Mouse (Mus musculus): Measurements from ENCODE around the gene Slc4a1. TPM values are rescaled to one million over a fixed set of nuclear protein-coding genes. Genes with fewer than 3 reads are reported as not detected.

Gene Slc4a1
- polyA plus RNA-seq, 1 experiment from 2014 or later, result 3.0 TPM

GRCm38 (mm10) chr11:102363623-102364022, 2.4 kb downstream of the Slc4a1 start:
- no peaks in the 10 kb centered on the region for H3K36me3 ChIP-seq (ENCODE audit: control insufficient read depth, insufficient read depth, low read length)
- H3K4me2 ChIP-seq (replicated peaks; ENCODE audit: low read depth, low read length), result no peak overlapping the region
- ATAC-seq (ENCODE audit: low FRiP score, low TSS enrichment), result no peak
- WGBS, result 63% methylated on average over 2 of the region's 2 CpGs
- H3K9ac ChIP-seq (ENCODE audit: low read depth, low read length), result no peak overlapping the region
- no peaks in the 10 kb centered on the region for H3K27me3 ChIP-seq (ENCODE audit: control insufficient read depth, insufficient read depth, low read length)
- H3K4me1 ChIP-seq (ENCODE audit: control insufficient read depth, insufficient read depth, low read length), result no peaks in the 10 kb centered on the region
- no peaks in the 10 kb centered on the region for H3K9me3 ChIP-seq (ENCODE audit: control insufficient read depth, low read length)
- no peak overlapping the region for H3K4me3 ChIP-seq (ENCODE audit: low read length)
- no peak overlapping the region for H3K27ac ChIP-seq (ENCODE audit: low read depth, low read length)

GRCm38 (mm10) chr11:102361776-102362495, 4.1 kb downstream of the Slc4a1 start:
- Histone ChIP-seq H3K9me3 (ENCODE audit: control insufficient read depth, low read length) (no peaks in the 10 kb centered on the region), H3K4me3 (ENCODE audit: low read length) (no peak overlapping the region), H3K27ac (ENCODE audit: low read depth, low read length) (no peak overlapping the region), H3K27me3 (ENCODE audit: control insufficient read depth, insufficient read depth, low read length) (no peaks in the 10 kb centered on the region), H3K4me2 (replicated peaks; ENCODE audit: low read depth, low read length) (no peak overlapping the region), H3K4me1 (ENCODE audit: control insufficient read depth, insufficient read depth, low read length) (no peaks in the 10 kb centered on the region), H3K9ac (ENCODE audit: low read depth, low read length) (no peak overlapping the region), H3K36me3 (ENCODE audit: control insufficient read depth, insufficient read depth, low read length) (no peaks in the 10 kb centered on the region)
- ATAC-seq (ENCODE audit: low FRiP score, low TSS enrichment), result no peak
- WGBS, result 86% methylated on average over 8 of the region's 8 CpGs

- no peak overlapping the region for H3K4me3 ChIP-seq (ENCODE audit: low read length)
- H3K4me2 ChIP-seq (replicated peaks; ENCODE audit: low read depth, low read length), result no peak overlapping the region
- no peaks in the 10 kb centered on the region for H3K4me1 ChIP-seq (ENCODE audit: control insufficient read depth, insufficient read depth, low read length)
- WGBS, result 65% methylated on average over 10 of the region's 10 CpGs
- no peak for ATAC-seq (ENCODE audit: low FRiP score, low TSS enrichment)
- no peak overlapping the region for H3K27ac ChIP-seq (ENCODE audit: low read depth, low read length)
- no peaks in the 10 kb centered on the region for H3K27me3 ChIP-seq (ENCODE audit: control insufficient read depth, insufficient read depth, low read length)
- no peaks in the 10 kb centered on the region for H3K36me3 ChIP-seq (ENCODE audit: control insufficient read depth, insufficient read depth, low read length)
- no peak overlapping the region for H3K9ac ChIP-seq (ENCODE audit: low read depth, low read length)
- H3K9me3 ChIP-seq (ENCODE audit: control insufficient read depth, low read length), result no peaks in the 10 kb centered on the region
Measured at GRCm38 (mm10) chr11:102358365-102358764, 7.6 kb downstream of the Slc4a1 start.

- Histone ChIP-seq H3K4me1 (ENCODE audit: control insufficient read depth, insufficient read depth, low read length) (0 out of 2 replicates have a peak, but pooled peaks cover 6% of the 10 kb centered on the region), H3K36me3 (ENCODE audit: control insufficient read depth, insufficient read depth, low read length) (no peaks in the 10 kb centered on the region), H3K27me3 (ENCODE audit: control insufficient read depth, insufficient read depth, low read length) (no peaks in the 10 kb centered on the region; the same call in 1 of the 2 replicates), H3K27ac (ENCODE audit: low read depth, low read length) (no peak overlapping the region), H3K4me3 (ENCODE audit: low read length) (no peak overlapping the region), H3K4me2 (replicated peaks; ENCODE audit: low read depth, low read length) (no peak overlapping the region), H3K9me3 (ENCODE audit: control insufficient read depth, low read length) (no peaks in the 10 kb centered on the region), H3K9ac (ENCODE audit: low read depth, low read length) (no peak overlapping the region)
- 61% methylated on average over 31 of the region's 31 CpGs for WGBS
- ATAC-seq (ENCODE audit: low FRiP score, low TSS enrichment), result no peak
Measured at GRCm38 (mm10) chr11:102356636-102357350, 9.2 kb downstream of the Slc4a1 start.

GRCm38 (mm10) chr11:102356190-102356589, 9.8 kb downstream of the Slc4a1 start:
- Histone ChIP-seq H3K36me3 (ENCODE audit: control insufficient read depth, insufficient read depth, low read length) (no peaks in the 10 kb centered on the region), H3K9me3 (ENCODE audit: control insufficient read depth, low read length) (no peaks in the 10 kb centered on the region), H3K27ac (ENCODE audit: low read depth, low read length) (no peak overlapping the region), H3K27me3 (ENCODE audit: control insufficient read depth, insufficient read depth, low read length) (no peaks in the 10 kb centered on the region; the same call in 1 of the 2 replicates), H3K9ac (ENCODE audit: low read depth, low read length) (no peak overlapping the region), H3K4me2 (replicated peaks; ENCODE audit: low read depth, low read length) (no peak overlapping the region), H3K4me3 (ENCODE audit: low read length) (no peak overlapping the region), H3K4me1 (ENCODE audit: control insufficient read depth, insufficient read depth, low read length) (0 out of 2 replicates have a peak, but pooled peaks cover 6% of the 10 kb centered on the region)
- WGBS, result 83% methylated on average over 12 of the region's 12 CpGs
- no peak for ATAC-seq (ENCODE audit: low FRiP score, low TSS enrichment)

- no peak for ATAC-seq (ENCODE audit: low FRiP score, low TSS enrichment)
- Histone ChIP-seq H3K27ac (ENCODE audit: low read depth, low read length) (no peak overlapping the region), H3K36me3 (ENCODE audit: control insufficient read depth, insufficient read depth, low read length) (no peaks in the 10 kb centered on the region), H3K27me3 (ENCODE audit: control insufficient read depth, insufficient read depth, low read length) (no peaks in the 10 kb centered on the region; the same call in 1 of the 2 replicates), H3K4me2 (replicated peaks; ENCODE audit: low read depth, low read length) (no peak overlapping the region), H3K9ac (ENCODE audit: low read depth, low read length) (no peak overlapping the region), H3K4me1 (ENCODE audit: control insufficient read depth, insufficient read depth, low read length) (0 out of 2 replicates have a peak, but pooled peaks cover 6% of the 10 kb centered on the region), H3K4me3 (ENCODE audit: low read length) (no peak overlapping the region), H3K9me3 (ENCODE audit: control insufficient read depth, low read length) (no peaks in the 10 kb centered on the region)
- WGBS, result 83% methylated on average over 3 of the region's 3 CpGs
Measured at GRCm38 (mm10) chr11:102355501-102355900, 10.5 kb downstream of the Slc4a1 start.

DNA sequence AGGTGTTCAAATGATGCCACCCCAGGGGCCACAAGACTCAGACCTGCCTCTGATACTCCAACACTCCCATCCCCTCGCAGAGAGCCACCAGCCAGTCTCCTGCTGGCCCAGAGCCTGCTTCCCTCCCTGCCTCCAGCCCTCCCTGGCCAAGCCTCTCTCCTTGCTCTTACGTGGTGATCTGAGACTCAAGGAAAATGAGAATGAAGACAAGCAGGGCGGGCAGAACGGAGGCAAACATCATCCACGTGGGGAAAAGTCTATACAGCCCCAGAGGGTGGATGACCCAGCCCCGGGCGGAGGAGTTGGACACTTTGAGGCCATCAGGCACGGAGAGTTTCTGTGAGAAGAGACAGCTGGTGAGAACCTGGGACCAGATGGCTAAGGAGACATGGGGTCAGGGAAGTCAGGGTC, 13.0 kb downstream of the Slc4a1 start:
- H3K27ac ChIP-seq (ENCODE audit: low read depth, low read length), result no peak overlapping the region
- no peaks in the 10 kb centered on the region for H3K36me3 ChIP-seq (ENCODE audit: control insufficient read depth, insufficient read depth, low read length)
- 0 out of 2 replicates have a peak, but pooled peaks cover 6% of the 10 kb centered on the region for H3K4me1 ChIP-seq (ENCODE audit: control insufficient read depth, insufficient read depth, low read length)
- H3K9ac ChIP-seq (ENCODE audit: low read depth, low read length), result no peak overlapping the region
- H3K9me3 ChIP-seq (ENCODE audit: control insufficient read depth, low read length), result no peaks in the 10 kb centered on the region
- no peaks in the 10 kb centered on the region; the same call in 1 of the 2 replicates for H3K27me3 ChIP-seq (ENCODE audit: control insufficient read depth, insufficient read depth, low read length)
- no peak overlapping the region for H3K4me3 ChIP-seq (ENCODE audit: low read length)
- 19% methylated on average over 8 of the region's 8 CpGs for WGBS
- no peak; the same call in 1 of the 2 replicates for ATAC-seq (ENCODE audit: low FRiP score, low TSS enrichment)
- H3K4me2 ChIP-seq (replicated peaks; ENCODE audit: low read depth, low read length), result no peak overlapping the region

DNA sequence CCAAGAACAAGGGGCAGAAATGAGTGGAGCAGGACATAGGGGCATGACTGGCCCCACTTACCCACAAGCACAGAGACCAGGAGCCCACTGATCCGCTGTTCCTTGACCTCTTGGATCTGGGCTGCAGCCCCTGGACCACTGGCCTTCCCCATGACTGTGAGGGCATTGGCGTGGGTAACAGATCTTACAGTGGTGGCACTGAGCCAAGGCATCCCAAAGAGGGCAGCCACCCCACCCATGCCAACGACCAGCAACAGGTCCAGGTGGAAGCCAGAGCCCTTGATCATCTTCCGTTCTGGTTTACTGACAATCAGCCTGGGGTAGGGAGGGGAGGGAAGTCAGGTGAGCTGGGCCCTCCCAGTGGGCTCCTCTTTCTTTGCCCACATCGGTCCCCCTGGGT, 13.6 kb downstream of the Slc4a1 start:
- Histone ChIP-seq H3K9me3 (ENCODE audit: control insufficient read depth, low read length) (no peaks in the 10 kb centered on the region), H3K4me1 (ENCODE audit: control insufficient read depth, insufficient read depth, low read length) (0 out of 2 replicates have a peak, but pooled peaks cover 6% of the 10 kb centered on the region), H3K4me3 (ENCODE audit: low read length) (no peak overlapping the region), H3K27ac (ENCODE audit: low read depth, low read length) (no peak overlapping the region), H3K9ac (ENCODE audit: low read depth, low read length) (no peak overlapping the region), H3K27me3 (ENCODE audit: control insufficient read depth, insufficient read depth, low read length) (no peaks in the 10 kb centered on the region; the same call in 1 of the 2 replicates), H3K36me3 (ENCODE audit: control insufficient read depth, insufficient read depth, low read length) (no peaks in the 10 kb centered on the region), H3K4me2 (replicated peaks; ENCODE audit: low read depth, low read length) (no peak overlapping the region)
- no peak for ATAC-seq (ENCODE audit: low FRiP score, low TSS enrichment)
- WGBS, result 55% methylated on average over 5 of the region's 5 CpGs

All from kidney, embryonic 14.5 days (tissue).